Mouse (Mus musculus): ENCODE measurements at regions not wholly inside any gene's neighbourhood (a gene's known extent, or its start where the extent isn't known, plus 50 kb on each side); places are given as distances from the start of the nearest gene placed in this dataset.

GRCm38 (mm10) chr9:118272713-118273407 lies 122.9 kb upstream of the Cmc1 start:
- Histone ChIP-seq H3K79me2 (ENCODE audit: control insufficient read depth, insufficient read depth) (no peaks in the 10 kb centered on the region), H3K4me2 (ENCODE audit: low read depth) (no peak overlapping the region), H3K4me3 (no peak overlapping the region), H3K36me3 (ENCODE audit: control insufficient read depth, insufficient read depth) (no peaks in the 10 kb centered on the region), H3ac (ENCODE audit: control insufficient read depth, insufficient read length) (no peak overlapping the region), H3K27me3 (ENCODE audit: control insufficient read depth, insufficient read depth, insufficient read length) (no peaks in the 10 kb centered on the region)
- TF ChIP-seq E2F4 (IDR thresholded peaks at IDR 0.05; ENCODE audit: insufficient read depth) (no peak), POLR2A (IDR thresholded peaks at IDR 0.05; ENCODE audit: insufficient read length, low read depth) (no peak)

- Histone ChIP-seq H3K4me3 (no peak overlapping the region), H3ac (ENCODE audit: control insufficient read depth, insufficient read length) (no peak overlapping the region), H3K79me2 (ENCODE audit: control insufficient read depth, insufficient read depth) (no peaks in the 10 kb centered on the region), H3K27me3 (ENCODE audit: control insufficient read depth, insufficient read depth, insufficient read length) (no peaks in the 10 kb centered on the region), H3K36me3 (ENCODE audit: control insufficient read depth, insufficient read depth) (no peaks in the 10 kb centered on the region), H3K4me2 (ENCODE audit: low read depth) (no peak overlapping the region)
- no peak for TF ChIP-seq CEBPB (IDR thresholded peaks at IDR 0.05; ENCODE audit: insufficient read depth, poor library complexity, severe bottlenecking)
- TF ChIP-seq SRF (IDR thresholded peaks at IDR 0.05; ENCODE audit: control insufficient read depth, insufficient read length, low read depth), result no peak
- TF ChIP-seq MAX (IDR thresholded peaks at IDR 0.05; ENCODE audit: low read depth), result no peak
- TF ChIP-seq MYOD1 (IDR thresholded peaks at IDR 0.05; ENCODE audit: control insufficient read depth in 1 of 3, insufficient read length in 2 of 3, low read depth in 2 of 3), result no peak
- no peak for TF ChIP-seq USF1 (IDR thresholded peaks at IDR 0.05; ENCODE audit: low read depth)
- no peak for TF ChIP-seq TCF3 (IDR thresholded peaks at IDR 0.05; ENCODE audit: insufficient read length, low read depth)
- no peak for TF ChIP-seq TCF12 (IDR thresholded peaks at IDR 0.05; ENCODE audit: insufficient read depth, poor library complexity, severe bottlenecking)
- TF ChIP-seq POLR2A (IDR thresholded peaks at IDR 0.05; ENCODE audit: insufficient read length, low read depth), result no peak
- no peak for TF ChIP-seq E2F4 (IDR thresholded peaks at IDR 0.05; ENCODE audit: insufficient read depth)
- no peak for TF ChIP-seq POLR2AphosphoS2 (IDR thresholded peaks at IDR 0.05; ENCODE audit: insufficient read length, low read depth)
- no peak for TF ChIP-seq MYOG (IDR thresholded peaks at IDR 0.05; ENCODE audit: control insufficient read depth in 1 of 3, insufficient read depth in 1 of 3, insufficient read length in 2 of 3, low read depth in 2 of 3)
- TF ChIP-seq REST (IDR thresholded peaks at IDR 0.05; ENCODE audit: insufficient read depth, insufficient read length), result no peak
Observed at GRCm38 (mm10) chr9:118285481-118285880, 135.5 kb upstream of the Cmc1 start.

GRCm38 (mm10) chr9:118287606-118288005 lies 137.6 kb upstream of the Cmc1 start:
- H3K27me3 ChIP-seq (ENCODE audit: control insufficient read depth, insufficient read depth, insufficient read length), result no peaks in the 10 kb centered on the region
- H3K79me2 ChIP-seq (ENCODE audit: control insufficient read depth, insufficient read depth), result no peaks in the 10 kb centered on the region
- H3K36me3 ChIP-seq (ENCODE audit: control insufficient read depth, insufficient read depth), result no peaks in the 10 kb centered on the region
- H3K4me2 ChIP-seq (ENCODE audit: low read depth), result no peak overlapping the region
- TF ChIP-seq USF1 (IDR thresholded peaks at IDR 0.05; ENCODE audit: low read depth) (no peak), MYOG (IDR thresholded peaks at IDR 0.05; ENCODE audit: control insufficient read depth in 1 of 3, insufficient read depth in 1 of 3, insufficient read length in 2 of 3, low read depth in 2 of 3) (no peak), MYOD1 (IDR thresholded peaks at IDR 0.05; ENCODE audit: control insufficient read depth in 1 of 3, insufficient read length in 2 of 3, low read depth in 2 of 3) (no peak), REST (IDR thresholded peaks at IDR 0.05; ENCODE audit: insufficient read depth, insufficient read length) (no peak), SRF (IDR thresholded peaks at IDR 0.05; ENCODE audit: control insufficient read depth, insufficient read length, low read depth) (no peak), TCF3 (IDR thresholded peaks at IDR 0.05; ENCODE audit: insufficient read length, low read depth) (no peak), E2F4 (IDR thresholded peaks at IDR 0.05; ENCODE audit: insufficient read depth) (no peak), TCF12 (IDR thresholded peaks at IDR 0.05; ENCODE audit: insufficient read depth, poor library complexity, severe bottlenecking) (no peak), POLR2A (IDR thresholded peaks at IDR 0.05; ENCODE audit: insufficient read length, low read depth) (no peak), CEBPB (IDR thresholded peaks at IDR 0.05; ENCODE audit: insufficient read depth, poor library complexity, severe bottlenecking) (no peak), MAX (IDR thresholded peaks at IDR 0.05; ENCODE audit: low read depth) (no peak), POLR2AphosphoS2 (IDR thresholded peaks at IDR 0.05; ENCODE audit: insufficient read length, low read depth) (no peak)
- H3ac ChIP-seq (ENCODE audit: control insufficient read depth, insufficient read length), result no peak overlapping the region
- no peak overlapping the region for H3K4me3 ChIP-seq

DNA sequence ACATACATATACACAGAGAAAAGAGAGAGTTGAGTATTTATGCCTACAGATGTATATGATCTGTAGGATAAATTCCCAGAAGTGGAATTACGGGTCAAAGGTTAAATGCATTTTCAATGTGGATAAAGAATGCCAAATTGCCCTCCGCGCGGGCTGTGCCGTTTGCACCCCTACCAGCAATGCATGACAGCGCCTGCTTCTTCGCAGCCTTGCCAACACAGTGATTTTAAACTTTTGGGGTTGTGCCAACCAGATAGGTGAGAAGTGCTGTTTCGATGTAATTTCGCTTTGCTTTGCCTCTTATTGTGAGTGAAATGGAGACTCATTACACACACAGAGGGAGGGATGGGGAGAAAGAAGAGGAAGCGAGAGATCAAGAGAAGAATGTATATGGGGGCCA lies 142.9 kb upstream of the Cmc1 start:
- H3K4me3 ChIP-seq, result no peak overlapping the region
- no peaks in the 10 kb centered on the region for H3K79me2 ChIP-seq (ENCODE audit: control insufficient read depth, insufficient read depth)
- H3ac ChIP-seq (ENCODE audit: control insufficient read depth, insufficient read length), result no peak overlapping the region
- no peak overlapping the region for H3K4me2 ChIP-seq (ENCODE audit: low read depth)
- no peaks in the 10 kb centered on the region for H3K27me3 ChIP-seq (ENCODE audit: control insufficient read depth, insufficient read depth, insufficient read length)
- H3K36me3 ChIP-seq (ENCODE audit: control insufficient read depth, insufficient read depth), result no peaks in the 10 kb centered on the region
- no peak for TF ChIP-seq TCF12 (IDR thresholded peaks at IDR 0.05; ENCODE audit: insufficient read depth, poor library complexity, severe bottlenecking)
- no peak for TF ChIP-seq E2F4 (IDR thresholded peaks at IDR 0.05; ENCODE audit: insufficient read depth)
- no peak for TF ChIP-seq MYOD1 (IDR thresholded peaks at IDR 0.05; ENCODE audit: control insufficient read depth in 1 of 3, insufficient read length in 2 of 3, low read depth in 2 of 3)
- TF ChIP-seq MAX (IDR thresholded peaks at IDR 0.05; ENCODE audit: low read depth), result no peak
- TF ChIP-seq CEBPB (IDR thresholded peaks at IDR 0.05; ENCODE audit: insufficient read depth, poor library complexity, severe bottlenecking), result no peak
- no peak for TF ChIP-seq MYOG (IDR thresholded peaks at IDR 0.05; ENCODE audit: control insufficient read depth in 1 of 3, insufficient read depth in 1 of 3, insufficient read length in 2 of 3, low read depth in 2 of 3)
- TF ChIP-seq REST (IDR thresholded peaks at IDR 0.05; ENCODE audit: insufficient read depth, insufficient read length), result no peak
- TF ChIP-seq TCF3 (IDR thresholded peaks at IDR 0.05; ENCODE audit: insufficient read length, low read depth), result no peak
- no peak for TF ChIP-seq POLR2A (IDR thresholded peaks at IDR 0.05; ENCODE audit: insufficient read length, low read depth)
- no peak for TF ChIP-seq POLR2AphosphoS2 (IDR thresholded peaks at IDR 0.05; ENCODE audit: insufficient read length, low read depth)
- TF ChIP-seq USF1 (IDR thresholded peaks at IDR 0.05; ENCODE audit: low read depth), result no peak

DNA sequence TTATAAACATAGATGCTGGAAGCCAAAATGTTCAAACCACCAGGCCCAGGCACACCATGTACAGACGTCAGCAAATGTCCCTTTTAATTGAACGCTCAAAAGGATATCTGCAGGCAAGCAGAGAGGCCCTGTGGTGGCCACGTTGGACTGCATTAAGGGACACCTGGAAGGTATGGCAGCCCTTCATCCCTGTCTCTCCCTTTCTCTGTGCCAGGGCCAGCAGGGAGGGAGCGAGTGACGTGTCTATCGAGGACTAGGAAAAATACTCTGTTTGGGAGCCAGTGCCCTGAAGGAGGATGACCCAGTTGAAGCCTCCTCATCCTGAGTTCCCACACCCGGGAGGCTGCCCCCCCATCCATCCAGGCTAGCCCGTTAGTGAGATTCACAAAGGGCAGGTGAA lies 144.0 kb upstream of the Cmc1 start:
- Histone ChIP-seq H3K4me2 (ENCODE audit: low read depth) (no peak overlapping the region), H3K36me3 (ENCODE audit: control insufficient read depth, insufficient read depth) (no peaks in the 10 kb centered on the region), H3K27me3 (ENCODE audit: control insufficient read depth, insufficient read depth, insufficient read length) (no peaks in the 10 kb centered on the region), H3K4me3 (no peak overlapping the region), H3K79me2 (ENCODE audit: control insufficient read depth, insufficient read depth) (no peaks in the 10 kb centered on the region), H3ac (ENCODE audit: control insufficient read depth, insufficient read length) (no peak overlapping the region)
- TF ChIP-seq E2F4 (IDR thresholded peaks at IDR 0.05; ENCODE audit: insufficient read depth) (no peak), REST (IDR thresholded peaks at IDR 0.05; ENCODE audit: insufficient read depth, insufficient read length) (no peak), CEBPB (IDR thresholded peaks at IDR 0.05; ENCODE audit: insufficient read depth, poor library complexity, severe bottlenecking) (no peak)

Measured in myocyte (in vitro differentiated cells).